Mouse (Mus musculus): Measurements from ENCODE around the gene Ttll13. TPM values are rescaled to one million over a fixed set of nuclear protein-coding genes. Genes with fewer than 3 reads are reported as not detected.

The Ttll13 gene
- total RNA-seq, 2 experiments from 2014 or later: 0.07 TPM; not detected in 1

GRCm38 (mm10) chr7:80210982-80211381, 35.2 kb upstream of the Ttll13 start:
- ATAC-seq (ENCODE audit: poor library complexity, severe bottlenecking): no peak

- no peak for ATAC-seq (ENCODE audit: poor library complexity, severe bottlenecking)
Measured at GRCm38 (mm10) chr7:80213604-80214003, 32.6 kb upstream of the Ttll13 start.

GRCm38 (mm10) chr7:80214459-80214858, 31.7 kb upstream of the Ttll13 start:
- no peak for ATAC-seq (ENCODE audit: poor library complexity, severe bottlenecking)

- ATAC-seq (ENCODE audit: poor library complexity, severe bottlenecking): peak; percentile 95
Measured at GRCm38 (mm10) chr7:80215398-80215797, 30.8 kb upstream of the Ttll13 start.

- ATAC-seq (ENCODE audit: poor library complexity, severe bottlenecking): no peak
Measured at GRCm38 (mm10) chr7:80216566-80216965, 29.6 kb upstream of the Ttll13 start.

GRCm38 (mm10) chr7:80218666-80219065, 27.5 kb upstream of the Ttll13 start:
- ATAC-seq (ENCODE audit: poor library complexity, severe bottlenecking): no peak

- ATAC-seq (ENCODE audit: poor library complexity, severe bottlenecking): no peak
Measured at GRCm38 (mm10) chr7:80220237-80220797, 25.9 kb upstream of the Ttll13 start.

- ATAC-seq (ENCODE audit: poor library complexity, severe bottlenecking): no peak
Measured at GRCm38 (mm10) chr7:80221179-80221750, 24.9 kb upstream of the Ttll13 start.

GRCm38 (mm10) chr7:80227065-80227464, 19.1 kb upstream of the Ttll13 start:
- no peak for ATAC-seq (ENCODE audit: poor library complexity, severe bottlenecking)

- ATAC-seq (ENCODE audit: poor library complexity, severe bottlenecking): no peak
Measured at GRCm38 (mm10) chr7:80230196-80230595, 16.0 kb upstream of the Ttll13 start.

GRCm38 (mm10) chr7:80231971-80232488, 14.1 kb upstream of the Ttll13 start:
- ATAC-seq (ENCODE audit: poor library complexity, severe bottlenecking): no peak

GRCm38 (mm10) chr7:80232489-80233029, 13.6 kb upstream of the Ttll13 start, which contains the start of the genes Cib1 and Gdpgp1:
Gene Cib1, minus strand, starts transcription at chr7:80232813.
Gene Gdpgp1, plus strand, starts transcription at chr7:80232865.
- peak; percentile 96 for ATAC-seq (ENCODE audit: poor library complexity, severe bottlenecking)

GRCm38 (mm10) chr7:80233799-80234198, 12.4 kb upstream of the Ttll13 start:
- ATAC-seq (ENCODE audit: poor library complexity, severe bottlenecking): no peak

- ATAC-seq (ENCODE audit: poor library complexity, severe bottlenecking): no peak
Measured at GRCm38 (mm10) chr7:80238542-80238941, 7.6 kb upstream of the Ttll13 start.

GRCm38 (mm10) chr7:80241661-80242060, 4.5 kb upstream of the Ttll13 start:
- ATAC-seq (ENCODE audit: poor library complexity, severe bottlenecking): no peak

- no peak for ATAC-seq (ENCODE audit: poor library complexity, severe bottlenecking)
Measured at GRCm38 (mm10) chr7:80244851-80245250, 1.3 kb upstream of the Ttll13 start.

- no peak for ATAC-seq (ENCODE audit: poor library complexity, severe bottlenecking)
Measured at GRCm38 (mm10) chr7:80246859-80247258, 683 bp downstream of the Ttll13 start.

GRCm38 (mm10) chr7:80252437-80252836, 6.3 kb downstream of the Ttll13 start:
- ATAC-seq (ENCODE audit: poor library complexity, severe bottlenecking): no peak

- no peak for ATAC-seq (ENCODE audit: poor library complexity, severe bottlenecking)
Measured at GRCm38 (mm10) chr7:80252886-80253285, 6.7 kb downstream of the Ttll13 start.

- ATAC-seq (ENCODE audit: poor library complexity, severe bottlenecking): no peak
Measured at GRCm38 (mm10) chr7:80255981-80256380, 9.8 kb downstream of the Ttll13 start.

GRCm38 (mm10) chr7:80257706-80258105, 11.5 kb downstream of the Ttll13 start:
- ATAC-seq (ENCODE audit: poor library complexity, severe bottlenecking): no peak
